Mouse (Mus musculus): ENCODE data around the gene Rras2.

The Rras2 gene

GRCm38 (mm10) chr7:114114284-114114683 lies 3.3 kb downstream of the Rras2 start:
- DNase-seq (ENCODE audit: low read depth, low spot score), result no peak

GRCm38 (mm10) chr7:114110500-114110899 lies 7.1 kb downstream of the Rras2 start:
- DNase-seq (ENCODE audit: low read depth, low spot score), result no peak

GRCm38 (mm10) chr7:114105886-114106285 lies 11.7 kb downstream of the Rras2 start:
- DNase-seq (ENCODE audit: low read depth, low spot score), result no peak

- no peak for DNase-seq (ENCODE audit: low read depth, low spot score)
Observed at GRCm38 (mm10) chr7:114103629-114104347, 13.8 kb downstream of the Rras2 start.

GRCm38 (mm10) chr7:114103152-114103551 lies 14.4 kb downstream of the Rras2 start:
- DNase-seq (ENCODE audit: low read depth, low spot score), result no peak

GRCm38 (mm10) chr7:114102609-114103008 lies 15.0 kb downstream of the Rras2 start:
- no peak for DNase-seq (ENCODE audit: low read depth, low spot score)

- DNase-seq (ENCODE audit: low read depth, low spot score), result no peak
Observed at GRCm38 (mm10) chr7:114101412-114101811, 16.2 kb downstream of the Rras2 start.

- DNase-seq (ENCODE audit: low read depth, low spot score), result no peak
Observed at GRCm38 (mm10) chr7:114093548-114094174, 23.9 kb downstream of the Rras2 start.

- no peak for DNase-seq (ENCODE audit: low read depth, low spot score)
Observed at GRCm38 (mm10) chr7:114090892-114091545, 26.6 kb downstream of the Rras2 start.

GRCm38 (mm10) chr7:114090231-114090630 lies 27.4 kb downstream of the Rras2 start:
- DNase-seq (ENCODE audit: low read depth, low spot score), result no peak

- DNase-seq (ENCODE audit: low read depth, low spot score), result no peak
Observed at GRCm38 (mm10) chr7:114088918-114089317, 28.7 kb downstream of the Rras2 start.

GRCm38 (mm10) chr7:114087986-114088385 lies 29.6 kb downstream of the Rras2 start:
- DNase-seq (ENCODE audit: low read depth, low spot score), result no peak

GRCm38 (mm10) chr7:114087341-114087740 lies 30.2 kb downstream of the Rras2 start:
- no peak for DNase-seq (ENCODE audit: low read depth, low spot score)

GRCm38 (mm10) chr7:114086021-114086710 lies 31.4 kb downstream of the Rras2 start:
- DNase-seq (ENCODE audit: low read depth, low spot score), result no peak

- no peak for DNase-seq (ENCODE audit: low read depth, low spot score)
Observed at GRCm38 (mm10) chr7:114083760-114084159, 33.8 kb downstream of the Rras2 start.

- no peak for DNase-seq (ENCODE audit: low read depth, low spot score)
Observed at GRCm38 (mm10) chr7:114083088-114083487, 34.5 kb downstream of the Rras2 start.

GRCm38 (mm10) chr7:114081633-114082420 lies 35.8 kb downstream of the Rras2 start:
- no peak for DNase-seq (ENCODE audit: low read depth, low spot score)

GRCm38 (mm10) chr7:114080250-114080649 lies 37.3 kb downstream of the Rras2 start:
- no peak for DNase-seq (ENCODE audit: low read depth, low spot score)

GRCm38 (mm10) chr7:114079343-114079742 lies 38.2 kb downstream of the Rras2 start:
- DNase-seq (ENCODE audit: low read depth, low spot score), result no peak

- DNase-seq (ENCODE audit: low read depth, low spot score), result no peak
Observed at GRCm38 (mm10) chr7:114074595-114074994, 43.0 kb downstream of the Rras2 start.

- DNase-seq (ENCODE audit: low read depth, low spot score), result no peak
Observed at GRCm38 (mm10) chr7:114074133-114074532, 43.4 kb downstream of the Rras2 start.
